Mouse (Mus musculus) adrenal gland, postnatal 4 days (tissue): ENCODE results near the gene Smoc1. TPM values are rescaled to one million over a fixed set of nuclear protein-coding genes. Genes with fewer than 3 reads are reported as not detected.

Experiments used
- DNase-seq, 2 experiments: peaks; one replicate each; pipeline ENCODE4 v3.0.0; 2021 to 2022; ENCODE audit warnings: low spot score in 2 of 2, mixed read lengths in 2 of 2
- total RNA-seq, 2 experiments: library from RNA; stranded (reverse); gene quantifications; 2 replicates each; pipeline ENCODE4 v1.2.3; 2021

Gene Smoc1
- total RNA-seq, 2 experiments from 2014 or later: 86.0 to 89.7 TPM

DNA sequence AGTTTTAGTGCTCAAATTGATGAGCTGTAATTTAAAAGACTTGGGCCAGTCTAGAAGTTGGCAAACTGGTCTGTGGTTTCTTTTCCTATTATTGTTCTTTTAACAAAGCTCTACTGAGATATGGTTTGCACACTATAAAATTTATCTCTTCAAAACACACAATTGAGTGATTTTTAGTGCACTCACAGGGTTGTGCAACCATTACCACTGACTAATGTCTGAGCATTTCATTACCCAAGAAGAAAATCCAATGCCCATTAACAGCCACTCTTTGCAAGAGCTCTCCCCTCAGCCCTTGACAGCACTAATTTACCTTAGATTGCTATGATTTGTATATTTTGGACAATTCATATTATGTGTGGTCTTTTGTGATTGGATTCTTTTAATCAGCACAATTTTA lies 97.2 kb downstream of the Smoc1 start:
- no peak for DNase-seq

DNA sequence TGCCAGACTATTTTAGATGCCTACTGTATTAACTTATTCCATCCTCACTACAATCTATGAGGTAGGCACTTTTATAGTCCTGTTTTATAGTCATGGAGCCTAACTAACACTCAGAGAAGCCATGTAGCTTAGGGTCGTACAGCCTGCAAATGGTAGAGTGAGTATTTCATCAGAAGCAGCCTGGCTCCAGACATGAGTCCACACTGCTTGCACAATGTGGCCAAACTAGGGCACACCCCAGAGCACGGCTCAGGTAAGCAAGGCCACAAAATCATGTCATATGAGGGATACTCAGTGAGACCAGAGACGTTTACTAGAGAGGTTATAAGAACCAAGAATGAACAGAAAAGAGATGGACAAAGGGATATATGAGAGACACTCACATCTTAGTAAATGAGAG lies 100.2 kb downstream of the Smoc1 start:
- DNase-seq: no peak

DNA sequence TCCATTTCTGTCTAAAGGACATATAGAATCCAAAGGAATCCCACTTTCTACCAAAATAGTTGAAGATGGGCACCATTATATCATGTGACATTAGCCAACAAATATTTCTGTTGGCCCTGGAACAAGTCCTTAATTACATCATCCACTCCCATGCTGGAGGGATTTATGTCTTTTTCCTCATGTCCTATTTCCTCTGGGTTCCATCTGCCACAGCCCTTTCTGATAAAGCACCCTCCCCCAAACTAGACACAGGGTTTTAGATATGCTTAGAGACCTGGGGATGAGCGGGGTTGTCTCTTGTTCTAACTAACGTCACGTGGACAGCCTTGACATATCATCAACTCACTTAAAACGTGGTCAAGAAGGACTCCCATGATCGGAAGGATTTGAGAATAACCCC lies 102.1 kb downstream of the Smoc1 start:
- DNase-seq: no peak

DNA sequence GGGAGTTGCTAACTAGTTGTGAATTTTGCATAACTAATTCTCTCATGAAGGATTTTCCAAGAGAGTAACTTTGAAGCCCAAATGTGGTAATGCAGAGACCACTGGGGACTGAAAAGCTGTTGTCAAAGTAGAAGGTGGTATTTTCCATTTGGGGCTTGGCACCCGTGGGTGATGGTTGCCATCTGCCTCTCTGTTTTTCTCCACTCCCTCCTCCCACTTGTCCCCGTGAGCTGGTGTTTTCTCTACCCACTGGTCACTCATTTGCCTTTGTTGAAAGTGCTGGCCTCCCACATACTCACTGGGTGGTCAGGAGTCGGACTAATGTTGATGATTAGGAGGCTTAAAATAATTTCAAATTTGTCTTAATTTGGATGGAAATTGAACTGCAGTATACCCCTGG lies 104.1 kb downstream of the Smoc1 start:
- no peak for DNase-seq

DNA sequence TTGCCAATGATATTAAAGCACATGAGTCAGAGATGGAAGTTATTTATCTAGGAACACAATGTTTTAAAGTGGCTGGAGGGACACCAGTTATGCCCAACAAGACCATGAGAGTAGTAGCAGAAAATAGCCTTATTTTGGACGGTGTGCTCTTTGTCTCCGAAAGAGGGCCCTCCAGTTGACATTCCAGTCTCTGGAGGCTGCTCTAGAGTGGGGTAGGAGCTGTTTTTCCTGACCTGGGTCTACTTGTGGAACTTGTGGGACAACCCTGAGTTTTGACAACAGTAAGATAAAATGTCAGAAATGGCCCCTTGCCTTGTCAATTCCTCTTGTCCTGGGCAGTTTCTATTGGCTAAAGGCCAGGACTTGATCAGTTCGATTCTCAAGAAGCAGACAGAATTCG lies 104.5 kb downstream of the Smoc1 start:
- DNase-seq: no peak

DNA sequence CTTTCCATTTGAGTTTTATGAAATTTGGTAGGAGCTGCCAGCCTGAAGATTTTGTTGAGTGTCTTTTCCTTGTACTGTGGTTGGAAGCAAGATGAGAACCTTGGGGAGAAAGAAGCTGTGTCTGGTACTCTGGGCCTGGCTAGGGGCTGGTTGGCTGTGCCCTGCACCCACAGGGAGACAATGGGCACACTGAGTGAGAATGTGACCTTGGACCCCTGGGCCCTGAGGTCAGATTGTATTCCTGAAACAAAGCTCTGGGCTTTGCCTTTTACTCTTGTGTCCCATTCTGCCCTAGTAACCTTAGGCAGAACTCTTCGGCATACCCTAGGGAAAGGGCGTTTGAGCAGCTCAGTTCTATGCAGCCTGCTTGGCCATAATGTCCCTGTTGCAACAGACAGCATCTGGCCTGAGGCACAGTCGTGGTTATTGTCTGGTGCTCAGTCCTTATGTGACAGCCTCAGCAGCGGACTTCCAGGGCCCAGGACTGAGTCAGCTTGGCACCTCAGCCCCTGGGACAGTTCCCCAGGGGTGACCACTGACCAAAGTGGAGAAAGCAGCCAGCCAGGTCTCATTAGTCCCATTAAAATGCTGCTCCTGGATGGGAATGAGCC lies 106.6 kb downstream of the Smoc1 start:
- no peak for DNase-seq

DNA sequence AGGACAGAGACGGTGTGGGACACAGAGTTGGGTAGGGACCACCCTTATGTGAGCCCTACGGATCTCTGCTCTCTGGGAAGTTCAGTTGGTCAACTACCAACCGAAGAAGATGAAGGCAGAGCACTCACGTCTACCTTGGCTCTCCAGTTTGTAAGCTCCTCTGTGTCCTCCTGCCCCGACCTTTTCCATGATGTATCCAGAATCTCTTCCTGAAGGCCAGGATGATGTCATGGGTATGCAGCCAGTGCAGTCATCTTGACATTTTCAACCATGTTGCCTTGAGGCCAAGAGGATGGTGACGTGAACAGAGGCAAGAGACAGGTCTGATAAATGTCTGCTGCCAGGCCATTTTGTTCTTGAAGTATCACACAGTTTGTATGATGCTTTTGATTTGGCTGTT lies 111.6 kb downstream of the Smoc1 start:
- DNase-seq: no peak

DNA sequence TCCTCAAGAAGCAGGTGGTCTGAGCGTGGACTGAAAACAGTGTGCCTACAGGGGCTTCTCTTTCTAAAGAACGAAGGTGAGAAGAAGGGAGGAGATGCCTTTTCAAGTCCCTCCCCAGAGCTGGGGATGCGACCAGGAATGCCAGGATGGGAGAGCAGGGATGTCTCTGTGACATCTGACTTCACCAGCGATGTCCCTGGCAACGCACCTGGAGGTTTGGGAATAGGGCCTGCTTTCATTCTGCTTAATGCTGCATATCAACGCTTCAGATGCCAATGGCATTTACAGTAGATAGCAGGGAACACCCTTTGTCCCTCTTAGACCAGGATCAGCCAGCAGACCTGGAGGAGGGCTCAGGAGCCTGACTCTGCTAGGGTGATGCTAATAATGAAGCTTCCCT lies 112.9 kb downstream of the Smoc1 start:
- no peak for DNase-seq

DNA sequence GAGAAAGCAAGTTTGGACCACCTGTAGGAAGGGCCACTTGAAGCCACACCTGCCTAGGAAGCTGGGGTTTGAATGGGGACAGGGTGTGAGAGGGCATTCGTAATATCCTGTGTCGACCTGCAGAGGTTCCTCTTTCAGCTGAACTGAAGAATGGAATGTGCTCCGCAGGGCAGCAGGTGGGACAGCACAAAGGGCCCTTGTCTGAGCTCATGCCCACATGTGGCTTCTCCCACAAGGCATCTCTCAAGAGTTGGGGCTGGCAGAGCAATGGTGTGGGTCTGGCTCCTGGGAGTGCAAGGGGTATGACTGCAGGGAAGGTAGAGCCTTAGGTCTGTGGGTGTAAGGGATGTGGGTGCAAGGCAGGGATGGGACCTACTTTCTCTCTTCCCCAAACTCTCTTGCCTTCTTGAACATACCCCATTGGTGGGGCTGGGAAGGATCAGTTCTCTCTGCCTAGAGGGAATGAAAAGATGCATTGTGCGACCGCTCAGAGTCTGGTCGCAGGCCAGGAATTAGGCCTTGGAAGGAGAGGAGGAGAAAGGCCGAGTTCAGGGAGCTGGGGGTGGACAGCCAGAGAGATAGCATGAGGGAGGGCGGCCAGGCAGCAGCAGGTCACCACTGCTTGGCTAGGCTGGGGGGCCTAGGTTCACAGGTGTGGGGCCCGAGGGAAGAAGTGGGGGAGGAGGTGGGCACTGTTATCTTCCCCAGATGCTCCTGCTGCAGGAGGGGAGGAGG lies 114.2 kb downstream of the Smoc1 start:
- DNase-seq: no peak

DNA sequence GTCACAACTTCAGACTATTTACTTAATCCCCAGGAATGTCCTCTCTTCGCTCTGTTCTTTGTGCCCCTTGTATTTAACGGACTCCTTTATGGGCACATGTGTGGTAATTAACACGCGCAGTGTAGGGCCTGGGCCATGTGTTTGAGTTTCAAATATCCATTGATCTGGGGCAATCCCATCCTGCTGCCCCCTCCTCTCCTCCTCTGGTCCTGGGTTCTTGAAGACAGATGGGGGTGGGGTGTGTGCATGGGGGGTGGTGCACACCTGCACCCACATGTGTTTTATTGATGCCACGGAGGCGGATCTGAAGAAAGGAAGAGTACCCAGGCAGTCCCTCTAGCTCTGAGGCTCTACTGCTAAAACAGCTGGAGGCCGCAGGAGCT lies 114.7 kb downstream of the Smoc1 start:
- DNase-seq: no peak

DNA sequence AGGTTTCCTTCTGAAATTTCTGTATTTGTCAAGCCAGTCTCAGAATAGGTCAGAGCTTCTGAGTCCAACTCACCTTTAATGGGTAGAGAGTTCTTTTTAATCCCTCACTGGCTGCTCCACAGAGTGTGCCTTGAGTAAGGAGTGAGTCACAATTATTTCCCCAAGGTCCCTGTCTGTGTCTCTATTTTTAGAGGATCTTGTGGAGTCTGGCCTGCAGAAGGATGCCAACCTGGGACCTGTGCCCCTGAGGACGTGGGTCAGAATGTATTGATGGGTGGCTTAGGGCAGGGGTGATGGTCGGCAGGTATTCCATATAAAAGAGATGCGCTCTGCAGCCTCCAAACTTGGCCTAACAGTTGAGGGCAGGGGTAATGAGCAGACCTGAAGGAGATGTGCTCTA lies 115.6 kb downstream of the Smoc1 start:
- DNase-seq: no peak

DNA sequence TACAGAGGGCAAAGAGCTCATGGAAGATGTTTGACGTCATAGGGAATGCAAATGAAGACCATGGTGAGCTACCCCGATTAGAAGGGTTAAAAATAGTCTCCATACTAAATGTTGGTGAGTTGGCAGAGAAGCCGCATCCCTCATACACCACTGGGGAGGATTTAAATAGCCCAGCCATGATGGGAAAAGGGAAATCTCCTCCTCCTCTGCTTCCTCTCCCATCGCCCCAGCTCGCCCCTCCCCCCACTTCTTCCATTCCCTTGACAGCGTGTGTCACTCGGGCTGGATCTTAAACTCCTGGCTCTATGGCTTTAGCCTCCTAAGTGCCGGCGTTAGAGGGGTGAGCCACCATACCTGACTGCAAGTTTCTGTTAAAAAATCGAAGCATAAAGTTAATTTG lies 117.6 kb downstream of the Smoc1 start:
- no peak for DNase-seq

DNA sequence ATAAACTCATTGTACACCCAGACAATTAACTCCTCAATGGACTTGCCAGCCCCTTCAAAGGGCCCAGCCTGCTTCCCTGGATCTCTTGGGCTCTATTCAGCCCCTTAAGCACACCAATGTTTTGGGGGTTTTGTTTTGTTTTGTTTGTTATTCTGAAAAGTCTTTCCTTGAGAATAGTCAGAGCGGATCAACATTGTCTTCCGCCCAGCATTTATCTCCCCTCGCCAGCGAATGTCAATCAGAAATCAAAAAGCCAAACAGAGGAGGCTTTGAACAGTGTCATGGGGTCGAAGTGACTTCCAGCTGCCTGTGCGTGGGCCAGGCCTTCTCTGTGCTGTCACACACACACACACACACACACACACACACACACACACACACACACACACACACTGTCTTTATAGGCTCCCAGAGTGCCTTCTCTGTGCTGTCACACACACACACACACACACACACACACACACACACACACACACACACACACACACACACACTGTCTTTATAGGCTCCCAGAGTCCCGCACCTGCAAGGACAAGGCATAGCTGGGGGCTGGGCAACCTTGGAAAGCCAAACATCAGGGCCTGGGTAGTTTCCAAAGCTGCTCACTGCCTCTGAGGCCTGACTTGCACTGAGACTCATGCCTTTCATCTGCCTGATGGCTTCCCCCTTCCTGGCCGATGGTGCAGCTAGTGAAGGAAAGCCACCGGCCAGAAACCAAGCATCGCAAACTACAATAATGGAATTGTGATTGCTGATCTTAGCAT lies 120.0 kb downstream of the Smoc1 start:
- DNase-seq: peak in 1 of 2 experiments; percentile 30

DNA sequence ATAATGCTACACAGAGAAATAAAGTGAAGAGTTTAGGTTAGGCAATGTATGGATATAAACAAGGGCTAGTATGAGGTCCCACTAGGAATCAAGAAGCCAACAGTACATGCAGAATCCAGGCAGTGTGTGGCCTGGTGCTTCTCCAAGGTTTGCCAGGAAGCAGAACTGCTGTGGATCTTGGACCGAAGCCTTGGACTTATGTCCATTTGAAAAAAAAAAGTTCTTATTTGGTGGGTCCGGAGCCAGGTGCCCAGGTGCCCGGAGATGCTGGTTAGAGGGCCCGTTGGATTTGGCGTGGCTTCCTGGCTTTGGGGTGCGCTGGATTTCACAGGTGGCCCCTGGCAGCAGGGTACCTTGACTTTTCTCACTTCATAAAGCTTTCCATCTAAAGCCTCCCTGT lies 121.3 kb downstream of the Smoc1 start:
- DNase-seq: no peak

DNA sequence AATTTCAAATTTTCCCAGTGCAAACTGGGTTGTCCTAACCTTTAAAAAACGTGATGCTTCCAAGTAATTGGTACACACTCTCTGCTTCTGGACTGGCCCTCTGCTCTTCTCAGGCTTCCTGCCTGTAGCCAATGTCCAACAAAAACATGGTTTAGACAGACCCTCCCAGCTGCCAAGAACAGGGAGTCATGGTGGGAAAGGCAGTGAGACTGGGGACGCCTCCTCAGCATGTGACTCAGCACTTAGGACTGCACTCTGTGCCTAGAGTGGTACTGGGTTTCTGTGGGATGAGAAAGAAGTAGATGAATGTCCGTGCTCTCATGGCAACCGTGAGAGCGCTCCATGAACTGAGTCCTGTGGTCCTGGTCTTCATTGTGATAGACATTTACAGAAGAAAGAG lies 124.3 kb downstream of the Smoc1 start:
- no peak for DNase-seq

DNA sequence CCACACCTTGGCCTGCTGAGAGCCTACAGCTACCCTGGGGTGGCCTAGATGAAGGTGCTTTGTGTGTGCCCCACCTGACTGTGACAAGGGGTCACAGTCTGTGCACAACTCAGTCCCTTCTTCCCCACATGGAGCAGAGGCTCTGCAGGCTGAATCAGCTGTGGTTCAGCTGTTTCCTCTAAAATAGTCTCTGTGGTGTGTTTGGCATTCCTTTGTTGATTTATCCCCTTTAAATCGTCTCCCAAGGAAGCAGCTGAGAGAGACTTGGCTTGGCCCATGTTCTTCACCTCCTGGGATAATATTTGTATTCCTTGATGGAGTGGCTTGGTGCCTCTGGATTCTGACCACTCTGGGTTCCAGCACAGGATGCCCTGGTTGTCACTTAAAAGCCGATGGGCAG lies 125.5 kb downstream of the Smoc1 start:
- DNase-seq: no peak

DNA sequence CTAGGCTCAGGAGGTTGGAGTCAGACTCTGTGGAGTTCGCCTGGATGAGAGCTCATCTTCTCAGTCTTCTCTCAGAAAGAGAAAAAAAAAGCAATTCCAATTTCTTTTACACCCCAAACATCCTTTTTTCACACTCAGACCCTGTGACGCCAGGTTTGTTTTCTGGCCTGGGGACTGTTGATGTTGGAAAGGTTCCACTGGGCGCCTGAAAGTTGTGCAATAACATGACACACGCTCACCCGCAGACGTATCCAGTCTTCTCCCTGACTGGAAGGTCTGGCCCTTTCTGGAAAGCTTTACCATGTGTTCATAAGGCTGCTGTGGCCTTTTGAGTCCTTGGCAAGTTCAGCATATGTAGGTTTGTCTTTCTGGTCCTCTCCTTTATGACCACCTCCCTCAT lies 129.1 kb downstream of the Smoc1 start:
- DNase-seq: no peak

DNA sequence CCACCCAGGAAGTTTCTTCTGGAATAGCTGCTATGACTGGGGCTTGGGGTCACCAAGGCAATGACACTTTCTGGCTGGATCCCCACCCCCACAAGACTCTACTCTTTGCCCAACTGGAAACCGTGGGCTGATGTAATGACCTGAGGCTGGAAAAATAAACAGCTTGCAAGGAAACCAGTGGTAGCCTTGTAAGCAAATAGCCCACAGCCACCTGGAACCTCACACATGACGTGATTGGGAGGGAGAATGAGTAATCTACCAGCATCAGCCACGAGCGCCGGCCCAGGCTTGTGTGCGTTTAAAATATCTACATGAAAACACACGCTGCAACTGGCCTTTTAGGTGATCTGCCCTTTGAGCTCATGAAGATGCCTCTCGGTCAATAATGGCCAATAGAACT lies 130.2 kb downstream of the Smoc1 start:
- DNase-seq: no peak

DNA sequence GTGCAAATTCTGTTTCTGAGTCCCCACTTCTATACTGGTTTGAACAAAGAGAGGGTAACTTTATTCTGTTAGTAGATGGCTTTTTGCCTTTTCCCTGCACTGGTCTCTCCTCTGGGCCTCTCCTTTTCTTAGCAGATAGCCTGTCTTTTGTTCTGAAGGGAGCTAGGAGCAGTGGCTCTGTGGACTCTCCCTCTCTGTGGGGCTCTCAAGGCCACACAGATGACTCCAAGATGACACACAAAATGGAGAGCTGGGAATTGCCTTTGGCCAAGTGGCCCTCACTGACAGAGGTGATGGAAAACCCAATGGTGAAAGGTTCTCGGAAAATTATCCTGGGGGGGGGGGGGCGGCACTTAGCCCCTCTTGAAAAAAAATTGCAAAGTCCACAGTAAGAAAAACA lies 133.3 kb downstream of the Smoc1 start:
- DNase-seq: no peak

DNA sequence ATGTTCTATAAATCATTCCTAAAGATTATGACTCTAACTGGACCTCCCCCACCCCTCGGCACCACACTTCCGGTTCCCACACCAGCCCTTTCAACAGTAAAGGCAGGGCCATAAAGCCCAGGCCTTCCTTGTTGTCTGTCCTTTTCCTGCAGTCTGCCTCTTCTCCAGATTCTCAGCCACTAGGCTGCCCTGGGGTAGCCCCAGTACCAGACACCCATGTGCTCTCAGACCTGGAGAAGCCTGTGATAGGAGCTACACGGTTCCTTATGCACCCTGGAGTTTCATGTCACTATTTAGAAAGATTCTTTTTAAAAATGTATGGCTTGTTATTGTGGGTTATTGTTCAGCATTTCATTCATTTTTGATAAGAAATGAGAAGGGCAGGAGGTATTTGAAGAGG lies 133.8 kb downstream of the Smoc1 start:
- DNase-seq: no peak

DNA sequence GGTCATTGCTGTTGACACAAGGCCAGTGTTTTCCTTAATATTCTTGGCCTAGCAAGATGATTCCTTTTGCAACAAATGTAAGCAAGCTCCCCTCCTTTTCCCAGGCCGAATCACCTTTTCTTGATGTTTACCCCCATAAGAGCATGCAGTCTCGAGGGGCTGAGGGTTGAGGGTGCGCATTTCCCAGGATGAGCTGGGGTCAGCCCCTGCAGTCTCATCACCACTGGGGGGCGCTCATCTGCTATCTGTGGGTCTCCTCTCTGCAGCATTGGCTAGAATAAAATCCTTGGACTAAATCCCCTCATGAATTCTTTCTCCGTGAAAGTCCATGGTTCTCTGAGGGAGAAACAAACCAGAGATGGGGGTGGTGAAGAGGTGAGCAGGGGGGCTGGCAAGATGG lies 134.2 kb downstream of the Smoc1 start:
- peak in 1 of 2 experiments; percentile 30 for DNase-seq

DNA sequence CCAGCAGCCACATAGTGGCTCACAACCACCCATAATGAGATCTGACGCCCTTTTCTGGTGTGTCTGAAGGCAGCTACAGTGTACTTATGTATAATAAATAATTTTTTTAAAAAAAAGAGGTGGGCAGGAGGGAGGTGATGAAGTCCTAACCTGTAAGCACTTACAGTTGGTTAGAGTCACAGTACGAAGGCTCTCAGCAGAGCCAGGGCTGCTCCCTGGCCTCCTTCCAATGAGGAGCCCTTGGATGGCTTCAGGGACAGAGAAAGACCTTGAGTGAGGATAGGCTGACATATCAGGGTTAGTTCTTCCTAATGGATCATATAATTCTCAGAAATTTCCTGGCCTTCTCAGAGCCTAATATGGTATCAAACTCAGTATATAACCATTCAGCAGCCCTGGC lies 134.7 kb downstream of the Smoc1 start:
- peak in 1 of 2 experiments; percentile 41 for DNase-seq

DNA sequence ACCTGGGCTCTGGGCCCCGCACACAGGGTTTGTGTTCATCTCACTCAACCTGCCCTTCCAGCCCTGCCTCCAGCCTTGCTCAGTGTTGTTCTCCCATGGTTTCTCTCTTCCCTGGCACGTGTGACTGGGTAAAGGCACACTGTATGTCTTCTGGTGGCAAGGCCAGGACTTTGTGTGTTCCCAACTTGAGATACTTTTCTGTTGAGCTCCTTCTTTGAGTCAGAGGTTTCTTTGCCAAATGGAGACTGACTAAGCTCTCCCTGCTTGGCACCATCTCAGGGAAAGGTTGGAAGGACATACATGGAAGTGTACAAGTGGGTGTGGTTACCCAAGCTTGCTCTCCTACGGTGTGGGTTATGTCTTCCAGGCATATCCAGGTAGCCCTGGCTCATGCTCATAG lies 136.5 kb downstream of the Smoc1 start:
- no peak for DNase-seq
